Mouse (Mus musculus) forebrain, embryonic 14.5 days (tissue): Measurements from ENCODE around the gene Rps28. TPM values are rescaled to one million over a fixed set of nuclear protein-coding genes. Genes with fewer than 3 reads are reported as not detected.

Source experiments
- ATAC-seq: fragments of 200-750 bp; cut with Nextera tagmentation; 2 replicates; pipeline ENCODE4 v1.8.0; 2017; ENCODE audit warnings: mild to moderate bottlenecking, moderate library complexity
- DNase-seq: peaks from one replicate; pipeline ENCODE4 v3.0.0-alpha.2; 2015; ENCODE audit warnings: low spot score
- H3K27ac ChIP-seq: fragments of 300-500 bp; sonication (generic); 2 replicates; pipeline ENCODE4 v1.5.1; 2014; ENCODE audit warnings: low read depth, mild to moderate bottlenecking, control low read depth, low read length, moderate library complexity
- H3K27me3 ChIP-seq: fragments of 300-500 bp; sonication (generic); replicated peaks from 2 replicates; pipeline ENCODE4 v1.6.1; 2014; ENCODE audit warnings: low read length, control low read depth, mixed read lengths; ENCODE audit not compliant: control insufficient read depth, insufficient read depth
- H3K36me3 ChIP-seq: fragments of 300-500 bp; sonication (generic); 2 replicates; pipeline ENCODE4 v1.6.1; 2014; ENCODE audit warnings: low read length, control low read depth; ENCODE audit not compliant: control insufficient read depth, insufficient read depth
- H3K4me1 ChIP-seq: fragments of 300-500 bp; sonication (generic); 2 replicates; pipeline ENCODE4 v1.6.1; 2014; ENCODE audit warnings: antibody characterized with exemption, low read length, control low read depth; ENCODE audit not compliant: control insufficient read depth, insufficient read depth
- H3K4me2 ChIP-seq: fragments of 300-500 bp; sonication (generic); 2 replicates; pipeline ENCODE4 v1.6.1; 2014; ENCODE audit warnings: mild to moderate bottlenecking, control low read depth, low read length
- H3K4me3 ChIP-seq: fragments of 300-500 bp; sonication (generic); 2 replicates; pipeline ENCODE4 v1.5.1; 2014; ENCODE audit warnings: low read depth, low read length, control low read depth
- H3K9ac ChIP-seq: fragments of 300-500 bp; sonication (generic); 2 replicates; pipeline ENCODE4 v1.6.1; 2014; ENCODE audit warnings: mild to moderate bottlenecking, low read length, control low read depth, moderate library complexity
- H3K9me3 ChIP-seq: fragments of 300-500 bp; sonication (generic); replicated peaks from 2 replicates; pipeline ENCODE4 v1.6.1; 2016; ENCODE audit warnings: low read length, control low read depth, mixed read lengths; ENCODE audit not compliant: control insufficient read depth
- WGBS: fragments of 180-500 bp; shearing (Covaris S2); extraction: QIAGEN DNeasy Blood & Tissue Kit; methylation state at CpG from one replicate; pipeline ENCODE4 v1.1.7; 2014; 5-methylcytosine and 5-hydroxymethylcytosine counted together
- polyA plus RNA-seq: library from polyadenylated mRNA; unstranded; fragments of >200 nt; fragmentation: Nextera tagmentation; extraction: Ambion mirVana; gene quantifications from 2 replicates; pipeline ENCODE4 v1.2.1, GENCODE M21; 2014

Gene Rps28
- polyA plus RNA-seq, 1 experiment from 2014 or later = 885 TPM

- Histone ChIP-seq H3K4me2 (no peak overlapping the region), H3K9me3 (no peaks in the 10 kb centered on the region), H3K4me1 (peaks cover 4% of the 10 kb centered on the region; the same call in 1 of the 2 replicates), H3K27me3 (no peaks in the 10 kb centered on the region), H3K4me3 (no peak overlapping the region), H3K36me3 (no peaks in the 10 kb centered on the region), H3K27ac (no peak overlapping the region), H3K9ac (no peak overlapping the region)
- WGBS = 75% methylated on average over 9 of the region's 9 CpGs
- DNase-seq = no peak
- no peak for ATAC-seq
Observed at GRCm38 (mm10) chr17:33807181-33807888, 17.0 kb downstream of the Rps28 start.

GRCm38 (mm10) chr17:33804745-33805144 is 19.6 kb downstream of the Rps28 start:
- 38% methylated on average over 1 of the region's 1 CpGs for WGBS
- ATAC-seq (no peak), DNase-seq (no peak)
- Histone ChIP-seq H3K4me1 (no peaks in the 10 kb centered on the region), H3K9ac (no peak overlapping the region), H3K27ac (no peak overlapping the region), H3K9me3 (no peaks in the 10 kb centered on the region), H3K36me3 (no peaks in the 10 kb centered on the region), H3K4me3 (no peak overlapping the region), H3K27me3 (no peaks in the 10 kb centered on the region), H3K4me2 (no peak overlapping the region)

GRCm38 (mm10) chr17:33804205-33804604 is 20.2 kb downstream of the Rps28 start:
- H3K27ac ChIP-seq = no peak overlapping the region
- DNase-seq (no peak), ATAC-seq (no peak)
- no peaks in the 10 kb centered on the region for H3K4me1 ChIP-seq
- H3K9ac ChIP-seq = no peak overlapping the region
- 48% methylated on average over 4 of the region's 4 CpGs for WGBS
- no peaks in the 10 kb centered on the region for H3K9me3 ChIP-seq
- no peaks in the 10 kb centered on the region for H3K27me3 ChIP-seq
- no peaks in the 10 kb centered on the region for H3K36me3 ChIP-seq
- H3K4me3 ChIP-seq = no peak overlapping the region
- H3K4me2 ChIP-seq = no peak overlapping the region

GRCm38 (mm10) chr17:33802221-33802620 is 22.1 kb downstream of the Rps28 start:
- Histone ChIP-seq H3K4me3 (no peak overlapping the region), H3K9ac (no peak overlapping the region), H3K36me3 (no peaks in the 10 kb centered on the region), H3K27me3 (no peaks in the 10 kb centered on the region), H3K4me2 (no peak overlapping the region), H3K4me1 (no peaks in the 10 kb centered on the region), H3K9me3 (no peaks in the 10 kb centered on the region), H3K27ac (no peak overlapping the region)
- ATAC-seq = no peak
- peak; percentile 61 for DNase-seq
- WGBS = 4% methylated on average over 2 of the region's 2 CpGs

GRCm38 (mm10) chr17:33799277-33799676 is 25.1 kb downstream of the Rps28 start:
- Histone ChIP-seq H3K4me1 (no peaks in the 10 kb centered on the region), H3K27ac (no peak overlapping the region), H3K4me2 (no peak overlapping the region), H3K36me3 (no peaks in the 10 kb centered on the region), H3K9me3 (no peaks in the 10 kb centered on the region), H3K9ac (no peak overlapping the region), H3K27me3 (no peaks in the 10 kb centered on the region), H3K4me3 (no peak overlapping the region)
- no peak for DNase-seq
- 69% methylated on average over 1 of the region's 1 CpGs for WGBS
- no peak for ATAC-seq

GRCm38 (mm10) chr17:33798306-33798705 is 26.1 kb downstream of the Rps28 start:
- Histone ChIP-seq H3K27me3 (no peaks in the 10 kb centered on the region), H3K27ac (no peak overlapping the region), H3K36me3 (no peaks in the 10 kb centered on the region), H3K4me1 (no peaks in the 10 kb centered on the region), H3K4me2 (no peak overlapping the region), H3K9ac (no peak overlapping the region), H3K9me3 (no peaks in the 10 kb centered on the region), H3K4me3 (no peak overlapping the region)
- 43% methylated on average over 3 of the region's 3 CpGs for WGBS
- DNase-seq (no peak), ATAC-seq (no peak)

- no peak for ATAC-seq
- DNase-seq = no peak
- WGBS = 86% methylated on average over 4 of the region's 4 CpGs
Observed at GRCm38 (mm10) chr17:33788732-33789131, 35.6 kb downstream of the Rps28 start.

GRCm38 (mm10) chr17:33786375-33786774 is 38.0 kb downstream of the Rps28 start:
- DNase-seq = no peak
- 87% methylated on average over 18 of the region's 18 CpGs for WGBS
- ATAC-seq = no peak

More at GRCm38 (mm10) chr17:33788732-33789131, 35.6 kb downstream of the Rps28 start:
- Histone ChIP-seq H3K4me3 (no peak overlapping the region), H3K27ac (no peak overlapping the region), H3K4me1 (no peaks in the 10 kb centered on the region), H3K36me3 (no peaks in the 10 kb centered on the region), H3K27me3 (no peaks in the 10 kb centered on the region), H3K9ac (no peak overlapping the region), H3K4me2 (no peak overlapping the region), H3K9me3 (no peaks in the 10 kb centered on the region)

GRCm38 (mm10) chr17:33784939-33785338 is 39.4 kb downstream of the Rps28 start:
- no peaks in the 10 kb centered on the region for H3K36me3 ChIP-seq
- no peak overlapping the region for H3K4me2 ChIP-seq
- H3K27ac ChIP-seq = no peak overlapping the region
- H3K9ac ChIP-seq = no peak overlapping the region
- WGBS = 92% methylated on average over 2 of the region's 2 CpGs
- DNase-seq = no peak
- H3K4me3 ChIP-seq = no peak overlapping the region
- no peaks in the 10 kb centered on the region for H3K27me3 ChIP-seq
- peaks cover 5% of the 10 kb centered on the region; the same call in 1 of the 2 replicates for H3K4me1 ChIP-seq
- H3K9me3 ChIP-seq = no peaks in the 10 kb centered on the region
- no peak for ATAC-seq

More at GRCm38 (mm10) chr17:33786375-33786774, 38.0 kb downstream of the Rps28 start:
- H3K9me3 ChIP-seq = no peaks in the 10 kb centered on the region
- H3K4me1 ChIP-seq = peaks cover under 1% of the 10 kb centered on the region; the same call in 1 of the 2 replicates
- no peak overlapping the region for H3K4me3 ChIP-seq
- H3K4me2 ChIP-seq = no peak overlapping the region
- H3K9ac ChIP-seq = no peak overlapping the region
- H3K36me3 ChIP-seq = no peaks in the 10 kb centered on the region
- H3K27ac ChIP-seq = no peak overlapping the region
- no peaks in the 10 kb centered on the region for H3K27me3 ChIP-seq
